Mouse (Mus musculus) retina, postnatal 7 days (tissue): ENCODE data around the gene Eml2.
A peak's percentile ranks its signal among the peaks of the same experiment; 100 is the strongest.
"Not testable (repeated sequence)": the region's sequence is repeated elsewhere in the genome, so short reads cannot be mapped to it uniquely, and the experiment has no call there.

Experiments used
- DNase-seq: peaks from one replicate; pipeline ENCODE4 v3.0.0-alpha.2; 2012; ENCODE audit warnings: low read depth, low spot score

Eml2 gene

DNA sequence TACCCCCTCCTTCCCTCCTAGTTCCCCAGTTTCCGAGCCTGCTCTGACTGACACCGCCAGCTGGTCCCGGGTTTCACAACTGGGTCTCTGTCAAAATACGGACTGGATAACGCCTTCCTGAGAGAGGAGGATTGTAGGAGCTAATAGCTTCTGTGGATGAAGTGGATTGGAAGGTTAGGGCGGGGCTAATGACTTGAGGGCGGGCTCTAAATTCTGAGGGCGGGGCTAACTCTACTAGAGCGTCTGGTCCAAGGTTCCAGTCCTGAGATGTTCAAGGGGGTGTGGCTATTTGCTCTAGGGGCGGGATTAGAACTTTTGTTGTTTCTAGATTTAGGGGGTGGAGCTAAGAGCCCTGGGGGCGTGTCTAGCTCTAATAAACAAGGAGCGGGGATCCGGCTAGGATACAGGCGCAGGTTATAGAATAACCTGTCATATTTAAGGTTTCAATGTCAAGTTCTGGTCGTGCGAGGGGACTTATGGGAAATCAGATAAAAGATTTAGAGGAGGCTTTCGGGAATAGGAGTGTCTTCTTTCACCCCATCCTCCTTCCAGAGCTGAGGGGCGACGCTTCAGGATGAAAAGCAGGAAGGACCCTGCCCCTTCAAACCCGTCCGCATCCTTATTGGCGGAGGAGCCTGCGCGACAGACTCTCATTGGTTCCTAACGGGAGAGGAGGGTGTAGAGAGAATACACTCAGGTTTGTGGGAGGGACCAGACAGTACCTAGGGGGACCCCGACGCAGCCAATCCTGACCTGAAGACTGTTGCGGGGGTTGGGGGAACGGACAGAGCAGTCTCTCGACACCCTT is at the start of gene Eml2:
Gene Eml2, plus strand, starts transcription at position 714 of the 808 bp plus-strand sequence.
- DNase-seq: peak; percentile 75

DNA sequence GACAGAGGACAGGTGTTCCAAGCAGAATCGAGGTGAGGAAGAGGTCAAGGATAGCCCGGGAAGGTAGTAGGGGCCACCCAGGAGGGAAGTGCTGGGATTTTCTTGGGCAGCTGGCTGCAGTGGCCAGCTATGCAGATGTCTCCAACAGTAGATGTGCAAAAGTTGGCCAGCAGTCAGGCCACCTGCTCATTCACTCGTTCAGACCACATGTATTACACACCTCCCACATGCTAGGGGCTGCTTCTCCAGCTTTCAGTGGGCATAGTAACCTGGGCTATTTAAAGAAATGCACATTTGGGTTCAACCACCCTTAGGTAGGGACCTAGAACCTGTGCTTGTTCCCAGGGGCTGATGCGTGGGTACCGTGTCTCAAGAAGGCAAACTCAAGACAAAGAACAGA is 48.5 kb upstream of the Eml2 start:
- DNase-seq: no peak

DNA sequence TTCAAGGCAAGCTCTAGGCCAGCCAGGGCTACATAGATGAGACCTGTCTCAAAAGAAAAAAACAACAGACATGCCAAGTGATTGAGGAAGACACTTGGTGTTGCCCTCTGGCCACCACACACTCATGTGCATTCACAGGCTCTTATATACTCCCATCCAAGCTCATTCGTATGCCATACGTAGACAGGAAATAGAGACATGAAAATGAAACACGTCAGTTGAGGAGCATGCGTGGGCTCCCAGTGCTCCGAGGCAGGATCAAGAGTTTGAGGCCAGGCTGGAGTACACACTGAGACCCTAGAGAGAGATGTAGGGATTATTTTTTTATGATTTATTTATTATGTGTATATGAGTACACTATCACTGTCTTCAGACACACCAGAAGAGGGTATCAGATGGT is 46.8 kb upstream of the Eml2 start:
- no peak for DNase-seq

DNA sequence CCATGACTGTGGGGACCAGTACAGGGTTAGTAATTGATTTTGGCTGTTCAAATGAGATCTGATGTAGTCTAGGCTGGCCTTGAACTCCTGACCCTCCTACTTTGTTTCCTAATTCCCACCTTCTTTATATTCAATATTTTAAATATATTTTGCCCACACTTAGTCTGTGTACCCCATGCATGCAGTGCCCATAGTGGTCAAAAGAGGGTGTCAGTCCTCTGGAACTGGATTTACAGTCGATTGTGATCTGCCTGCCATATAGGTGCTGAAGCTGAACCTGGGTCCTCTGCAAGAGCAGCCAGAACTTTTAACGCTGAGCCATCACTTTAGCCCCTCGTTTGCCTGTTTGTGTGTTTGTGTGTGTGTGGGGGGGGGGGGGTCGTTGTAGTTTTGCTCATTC is 45.6 kb upstream of the Eml2 start:
- DNase-seq: no peak

DNA sequence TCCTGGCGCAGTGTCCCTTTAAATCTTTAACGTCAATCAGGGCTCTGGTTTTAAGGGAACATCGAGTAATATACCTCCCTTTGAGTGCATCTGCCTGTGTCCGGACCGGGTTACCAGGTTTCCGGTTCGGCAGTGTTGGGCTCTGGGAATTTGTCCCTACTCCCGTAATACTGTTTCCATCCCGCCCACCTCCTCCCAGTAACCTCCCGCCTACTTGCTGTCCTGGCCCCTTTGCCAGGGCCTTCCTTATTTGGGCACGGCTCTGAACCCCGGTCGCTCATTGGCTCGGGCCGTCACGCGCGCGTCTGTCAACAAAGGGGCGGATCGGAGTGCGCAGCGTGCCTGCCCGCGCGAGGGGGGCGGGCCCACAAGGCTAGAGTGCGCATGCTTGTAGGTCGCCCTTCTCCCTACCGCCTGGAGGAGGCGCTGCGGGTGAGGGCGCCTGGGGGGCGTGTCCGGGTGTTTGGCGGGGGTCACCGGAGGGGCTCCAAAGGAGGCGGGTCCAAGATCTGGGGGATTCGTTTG is 44.8 kb upstream of the Eml2 start:
- DNase-seq: peak; percentile 96

DNA sequence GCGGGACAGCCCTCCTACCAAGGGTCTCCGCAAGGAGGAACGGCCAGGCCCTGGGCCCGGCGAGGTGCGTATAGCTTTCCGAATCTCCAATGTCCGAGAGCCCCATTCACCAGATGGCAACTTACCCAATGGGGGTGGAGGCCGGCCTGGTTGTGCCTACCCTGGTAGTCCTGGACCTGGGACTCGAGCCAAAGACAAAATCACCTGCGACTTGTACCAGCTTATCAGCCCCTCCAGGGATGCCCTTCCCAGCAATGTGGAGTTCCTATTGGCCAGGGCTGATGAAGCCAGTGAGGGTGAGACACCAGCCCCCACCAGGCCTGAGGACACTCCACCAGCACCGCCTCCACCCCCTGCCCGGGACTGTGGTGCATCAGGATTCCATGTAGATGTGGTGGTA is 40.1 kb upstream of the Eml2 start:
- no peak for DNase-seq

DNA sequence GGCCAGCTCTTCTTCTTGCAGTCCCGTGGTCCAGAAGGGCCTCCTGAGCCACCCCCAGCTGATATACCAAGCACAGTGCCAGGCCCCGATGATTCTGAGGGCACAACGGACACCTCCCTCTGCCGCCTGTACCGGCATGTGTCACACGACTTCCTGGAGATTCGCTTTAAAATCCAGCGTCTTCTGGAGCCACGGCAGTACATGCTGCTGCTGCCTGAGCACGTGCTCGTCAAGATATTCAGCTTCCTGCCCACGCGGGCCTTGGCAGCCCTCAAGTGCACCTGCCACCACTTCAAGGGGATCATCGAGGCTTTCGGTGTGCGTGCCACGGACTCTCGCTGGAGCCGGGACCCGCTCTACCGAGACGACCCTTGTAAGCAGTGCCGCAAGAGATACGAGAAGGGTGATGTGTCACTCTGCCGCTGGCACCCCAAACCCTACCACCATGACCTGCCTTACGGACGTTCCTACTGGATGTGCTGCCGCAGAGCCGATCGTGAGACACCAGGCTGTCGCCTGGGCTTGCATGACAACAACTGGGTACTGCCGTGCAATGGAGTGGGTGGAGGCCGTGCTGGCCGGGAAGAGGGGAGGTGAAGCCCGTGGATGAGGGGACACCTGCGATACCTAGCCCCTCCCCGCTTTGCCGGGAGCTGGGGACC is 39.4 kb upstream of the Eml2 start:
- no peak for DNase-seq

DNA sequence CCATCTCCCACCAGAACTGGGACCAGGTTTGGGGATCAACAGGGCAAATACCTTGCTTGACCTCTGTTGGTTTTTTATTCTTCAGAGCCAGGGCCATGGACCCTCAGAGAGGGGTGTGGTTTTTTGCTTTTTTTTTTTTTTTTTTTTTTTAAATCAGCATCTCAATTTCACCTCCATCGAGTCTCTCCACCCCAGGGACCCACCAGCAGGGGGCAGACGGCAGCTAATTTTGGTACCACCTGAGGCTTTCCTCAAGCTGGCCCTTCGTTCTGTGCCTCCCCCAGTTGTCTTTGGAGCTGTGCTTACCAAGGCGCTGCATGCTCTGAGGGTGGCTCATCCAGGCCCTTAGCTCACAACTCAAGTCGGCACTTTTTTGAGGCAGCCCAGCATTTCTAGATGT is 38.8 kb upstream of the Eml2 start:
- DNase-seq: no peak

DNA sequence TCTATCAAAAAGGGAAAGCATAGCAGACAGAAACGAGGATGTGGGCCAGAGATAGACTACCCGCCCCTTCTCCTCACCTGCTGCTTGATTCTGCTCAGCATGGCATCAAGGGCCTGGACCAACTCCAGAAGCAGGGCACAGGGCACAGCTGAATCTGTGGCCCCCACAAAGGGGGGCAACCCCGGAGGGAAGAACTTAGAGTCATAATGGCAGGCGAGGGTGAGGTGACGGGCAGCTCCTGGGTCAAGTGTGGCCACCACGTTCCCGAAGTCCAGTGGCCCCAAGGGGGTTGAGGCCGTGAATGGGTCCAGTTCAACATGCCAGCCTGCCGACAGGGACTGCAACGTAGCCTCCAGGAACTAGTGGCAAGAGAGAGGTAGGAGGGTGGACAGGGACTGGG is 29.4 kb upstream of the Eml2 start:
- no peak for DNase-seq

DNA sequence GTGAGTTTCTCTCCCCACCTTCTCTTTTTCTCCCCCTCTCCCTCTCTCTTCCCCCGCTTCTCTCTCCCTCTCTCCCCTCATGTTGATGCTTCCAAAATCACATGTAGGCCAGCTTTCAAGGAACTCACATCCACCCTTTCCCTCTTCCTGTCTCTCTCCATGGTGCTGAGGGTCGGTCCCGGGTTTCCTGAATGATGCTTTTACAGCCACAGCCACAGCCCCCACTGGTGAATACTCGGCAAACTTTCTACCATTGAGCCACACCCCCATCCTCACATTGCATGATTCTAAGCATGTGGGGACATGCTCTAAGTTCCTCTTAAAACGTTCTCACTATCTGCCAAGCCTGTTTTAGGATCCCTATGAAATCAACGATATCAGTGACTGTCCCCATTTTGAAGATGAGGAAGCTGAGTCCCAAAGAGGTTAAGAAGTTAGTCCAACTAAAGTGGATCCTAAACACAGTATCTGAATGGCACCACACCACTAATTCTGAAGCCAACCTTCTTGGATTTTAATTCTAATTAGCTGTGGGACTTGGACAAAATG is 28.6 kb upstream of the Eml2 start:
- no peak for DNase-seq

DNA sequence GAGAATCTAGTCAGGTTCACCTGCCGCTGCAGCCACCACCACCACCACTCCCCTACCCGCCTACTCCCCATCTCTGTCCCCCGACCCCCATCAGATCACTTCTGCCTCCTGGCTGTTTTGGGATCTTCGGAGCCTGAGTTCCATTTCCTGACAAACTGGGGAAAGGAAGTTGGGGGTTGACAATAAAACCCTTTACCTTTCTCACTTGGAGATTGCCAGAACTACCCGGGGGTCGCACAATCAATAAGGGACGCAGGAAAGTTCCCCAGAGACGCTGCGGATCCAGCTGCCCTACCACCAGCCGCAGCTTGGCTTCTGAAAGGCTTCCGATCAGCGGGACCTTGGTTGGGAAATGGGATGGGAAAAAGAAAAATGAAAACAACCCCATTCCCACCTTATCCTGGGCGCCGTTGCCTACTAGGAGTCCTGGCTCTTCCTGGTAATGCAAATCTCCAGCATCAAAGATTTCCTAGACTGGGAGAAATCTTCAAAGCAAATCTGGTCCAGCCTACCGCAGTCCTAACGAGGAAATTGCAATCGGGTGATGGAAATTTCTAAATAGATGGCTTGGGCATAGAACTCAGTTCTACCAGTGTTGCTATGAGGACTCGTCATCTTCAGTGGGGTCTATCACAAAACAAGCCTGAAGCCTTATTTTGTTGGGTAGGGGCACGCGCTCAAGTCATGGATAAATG is 27.9 kb upstream of the Eml2 start:
- no peak for DNase-seq

DNA sequence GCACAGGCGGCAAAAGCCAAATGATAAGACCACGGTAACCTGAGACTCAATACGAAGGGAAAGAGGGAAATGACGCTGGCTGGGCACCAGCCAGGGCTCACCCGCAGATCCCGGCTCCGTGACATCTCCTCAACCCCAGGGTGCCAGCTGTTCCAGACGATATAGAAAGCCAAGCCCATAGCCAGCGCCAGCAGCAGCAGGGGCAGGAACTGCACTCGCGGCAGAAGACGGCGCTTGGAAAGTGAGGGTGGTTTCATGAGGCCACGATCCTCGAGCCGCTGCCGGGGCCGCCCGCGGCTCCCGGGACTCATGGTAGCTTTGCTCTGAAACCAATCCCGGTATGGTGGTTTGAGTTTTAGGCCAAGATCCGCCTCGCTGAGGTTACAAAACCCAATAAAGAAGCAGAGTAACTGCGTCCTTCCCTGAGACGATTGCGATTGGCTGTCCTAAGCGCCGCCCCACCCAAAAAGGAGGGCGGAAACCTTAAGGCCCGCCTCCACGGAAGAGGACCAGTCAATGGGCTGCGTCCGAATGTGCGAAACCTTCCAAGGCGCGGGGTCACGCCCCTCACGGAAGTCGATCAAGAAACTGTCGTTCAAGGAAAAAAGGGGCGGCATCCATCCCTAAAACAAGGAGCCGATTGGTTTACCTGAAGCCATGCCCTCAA is 27.2 kb upstream of the Eml2 start, which contains the start of gene Qpctl:
Gene Qpctl, minus strand, starts transcription at position 417 of the 667 bp plus-strand sequence.
- DNase-seq: peak; percentile 96

DNA sequence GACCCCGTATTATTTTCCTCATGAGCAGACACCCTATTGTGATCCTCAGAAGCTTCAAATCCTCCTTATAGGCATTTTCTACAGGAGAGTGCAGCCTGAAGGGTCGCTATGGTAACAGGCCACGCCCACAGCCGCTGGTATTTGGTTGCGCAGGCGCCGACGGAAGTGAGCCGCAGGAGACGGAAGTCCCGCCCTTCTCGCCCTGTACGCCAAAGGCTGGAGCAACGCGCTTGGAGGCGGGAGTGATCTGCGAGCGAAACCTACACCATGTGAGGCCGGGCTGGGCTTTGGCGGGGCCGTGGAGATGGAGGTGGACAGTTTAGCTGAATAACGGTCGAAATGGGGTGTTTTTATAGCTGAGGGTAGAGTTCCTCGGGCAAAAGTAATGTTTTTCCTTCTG is 26.6 kb upstream of the Eml2 start, which contains the start of gene Snrpd2:
Gene Snrpd2, plus strand, starts transcription at position 97 of the 400 bp plus-strand sequence.
- DNase-seq: peak; percentile 92

DNA sequence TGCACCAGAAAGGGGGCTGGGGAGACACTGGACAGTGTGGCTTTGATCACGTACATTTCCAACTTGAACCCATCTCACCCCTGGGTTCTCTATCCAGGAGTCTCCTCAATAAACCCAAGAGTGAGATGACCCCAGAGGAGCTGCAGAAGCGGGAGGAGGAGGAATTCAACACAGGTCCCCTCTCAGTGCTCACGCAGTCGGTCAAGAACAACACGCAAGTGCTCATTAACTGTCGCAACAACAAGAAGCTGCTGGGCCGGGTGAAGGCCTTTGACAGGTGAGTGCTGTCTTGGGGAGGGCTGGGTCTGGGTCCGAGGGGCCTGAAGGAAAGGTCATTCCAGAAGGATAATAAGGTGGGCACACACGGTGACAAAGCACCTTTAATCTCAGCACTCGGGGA is 25.1 kb upstream of the Eml2 start:
- not testable (repeated sequence) for DNase-seq

DNA sequence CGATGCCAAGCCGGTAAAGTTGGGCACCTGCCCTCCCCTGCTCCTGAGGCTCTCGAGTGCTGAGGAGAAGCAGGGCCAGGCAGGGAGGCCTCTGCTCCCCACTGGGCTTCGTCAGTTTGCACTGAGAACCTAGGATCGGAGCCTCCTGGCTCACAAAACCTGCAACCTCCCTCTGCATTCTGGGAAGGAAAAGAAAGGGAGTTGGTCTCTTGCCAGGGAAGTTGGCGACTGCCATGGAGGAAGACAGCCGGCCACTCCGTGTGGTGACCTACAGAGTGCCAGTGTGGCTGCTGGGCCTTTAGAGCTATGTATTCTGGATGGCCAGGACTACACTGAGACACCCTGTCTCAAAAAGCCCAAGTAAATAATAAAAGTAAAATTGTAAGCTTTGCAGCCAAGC is 21.4 kb upstream of the Eml2 start:
- DNase-seq: no peak

DNA sequence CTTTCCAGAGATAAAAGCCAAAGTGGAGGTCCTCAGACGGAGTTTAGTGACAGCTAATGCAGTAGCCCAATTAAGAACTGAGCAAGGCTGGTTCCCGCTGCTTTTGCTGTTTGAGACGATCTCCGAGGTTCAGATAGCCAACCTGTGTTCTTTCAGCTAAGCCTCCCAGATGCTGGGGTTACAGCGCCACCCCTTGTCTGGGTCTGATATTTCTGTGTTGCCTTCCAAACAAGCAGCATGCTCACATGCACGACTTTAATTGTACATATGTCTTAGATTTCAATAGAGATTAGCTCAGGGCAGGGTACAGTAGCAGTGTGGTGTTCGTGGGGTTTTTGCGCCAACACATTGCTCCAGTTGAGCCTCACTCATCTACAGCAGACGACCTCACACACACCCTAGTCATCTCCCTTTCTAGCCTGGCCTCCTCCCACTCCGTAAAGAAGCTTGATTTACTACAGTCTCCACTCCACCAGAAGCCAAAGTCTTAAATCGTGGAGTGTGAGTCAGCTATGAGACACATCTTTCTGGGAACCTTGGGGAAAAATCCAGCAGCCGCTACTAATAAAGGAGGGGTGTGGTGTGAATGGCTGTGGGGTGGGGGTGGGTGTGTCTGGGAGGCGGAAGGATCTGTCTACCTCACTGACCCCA is 20.3 kb upstream of the Eml2 start:
- no peak for DNase-seq

DNA sequence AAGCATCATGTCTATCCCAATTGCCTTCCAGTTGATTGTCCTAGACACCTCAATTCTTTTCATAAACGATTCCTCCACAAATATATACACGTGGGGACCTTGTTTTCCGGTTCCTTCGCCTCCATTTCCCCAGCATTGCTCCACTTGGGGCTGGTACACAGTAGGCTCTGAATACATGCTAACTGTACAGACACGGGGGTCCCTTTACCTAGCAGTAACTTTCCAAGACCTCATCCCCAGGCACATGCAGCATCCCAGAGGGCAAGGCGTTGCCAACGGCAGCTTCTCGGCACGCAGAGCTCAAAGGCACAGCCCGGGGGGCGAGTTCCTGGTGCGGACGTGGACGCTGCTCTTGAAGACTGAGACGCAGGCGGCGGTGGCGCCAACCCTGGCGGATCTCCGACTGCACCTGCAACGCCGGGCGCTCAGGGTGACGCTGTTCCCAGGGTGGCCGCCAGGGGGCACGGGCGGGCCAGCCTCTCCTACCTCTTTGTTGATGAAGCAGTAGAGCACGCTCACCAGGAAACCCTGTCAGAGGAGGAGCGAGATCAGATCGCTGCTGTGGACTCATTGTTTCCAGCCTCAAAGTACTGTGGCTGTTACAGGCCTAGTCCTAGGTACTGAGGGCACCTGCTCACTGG is 18.9 kb upstream of the Eml2 start:
- peak; percentile 72 for DNase-seq

DNA sequence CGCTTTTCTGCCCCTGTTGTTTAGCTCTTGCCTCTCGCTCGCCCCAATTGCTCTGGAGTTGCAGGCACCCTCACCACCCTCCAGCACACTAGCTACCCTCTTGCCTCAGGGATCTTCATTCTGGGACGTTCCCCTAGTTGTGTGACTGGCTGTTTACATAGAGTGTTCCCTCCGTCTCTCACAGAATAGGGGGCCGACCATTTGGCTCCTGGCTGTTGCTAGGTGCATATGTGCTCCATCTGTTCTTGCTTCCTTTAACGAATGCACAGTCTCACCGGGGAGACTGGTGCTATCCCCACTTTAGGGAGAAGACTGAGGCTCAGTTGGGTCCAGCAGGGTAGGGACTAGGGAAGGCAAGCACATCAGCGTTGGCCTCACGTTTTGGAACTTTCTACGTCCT is 17.6 kb upstream of the Eml2 start:
- DNase-seq: no peak

DNA sequence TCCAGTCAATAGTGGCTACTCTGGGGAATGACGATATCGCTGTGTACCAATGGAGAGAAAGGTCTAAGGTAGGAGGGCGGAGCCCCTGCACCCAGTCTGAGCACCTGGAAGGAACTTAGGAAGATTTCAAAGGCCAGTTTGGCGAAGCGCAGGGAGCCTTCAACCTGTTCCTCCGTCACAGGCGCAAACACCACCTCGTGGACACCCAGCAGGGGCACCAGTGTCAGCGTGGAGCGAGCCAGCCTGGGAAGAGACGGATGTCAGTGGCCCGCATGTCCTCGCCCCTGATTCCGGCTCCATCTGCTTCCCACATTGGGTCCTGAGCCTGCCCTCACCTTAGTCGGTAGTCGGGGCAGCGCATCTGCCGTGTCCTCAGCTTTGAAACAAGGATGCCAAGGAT is 16.8 kb upstream of the Eml2 start:
- no peak for DNase-seq

DNA sequence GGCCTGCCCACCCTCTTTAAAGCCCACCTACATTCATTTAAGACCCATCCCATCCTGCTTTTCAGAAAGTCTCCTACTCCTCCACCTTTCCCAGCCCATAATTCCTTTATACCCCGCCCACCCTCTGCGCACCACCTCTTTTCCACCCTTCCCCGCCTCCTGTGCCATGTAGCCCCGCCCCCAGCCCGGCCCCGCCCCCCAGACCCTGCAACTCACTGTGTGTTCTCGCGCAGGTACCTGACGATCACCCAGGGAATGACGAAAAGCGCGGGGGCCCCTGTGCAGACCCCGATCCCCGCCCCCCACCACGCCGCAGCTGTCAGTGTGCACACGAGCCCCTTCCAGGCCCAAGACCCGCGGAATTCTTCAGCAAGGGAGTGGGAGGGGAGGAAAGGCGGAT is 16.1 kb upstream of the Eml2 start:
- no peak for DNase-seq
